Mouse (Mus musculus) frontal cortex, postnatal 10 days (tissue): ENCODE results near the gene Smarcal1.
A peak's percentile ranks its signal among the peaks of the same experiment; 100 is the strongest.

ENCODE experiments used
- DNase-seq, 2 experiments: peaks; one replicate each; pipeline ENCODE4 v3.0.0; 2022; ENCODE audit warnings: low spot score in 2 of 2, mixed read lengths in 1 of 2

Gene Smarcal1

GRCm38 (mm10) chr1:72582947-72583731 is at the start of gene Smarcal1:
Gene Smarcal1, plus strand, starts transcription at chr1:72583251.
- DNase-seq = peak; percentile 94 to 95

GRCm38 (mm10) chr1:72533439-72533838 is 49.6 kb upstream of the Smarcal1 start:
- no peak for DNase-seq

- DNase-seq = peak; percentile 37 to 50
Observed at GRCm38 (mm10) chr1:72535725-72536571, 47.1 kb upstream of the Smarcal1 start.

- peak; percentile 64 to 74 for DNase-seq
Observed at GRCm38 (mm10) chr1:72536611-72537351, 46.3 kb upstream of the Smarcal1 start, which contains the start of gene March4. Gene March4, minus strand, starts transcription at chr1:72536930.

GRCm38 (mm10) chr1:72538266-72538665 is 44.8 kb upstream of the Smarcal1 start:
- DNase-seq = no peak

GRCm38 (mm10) chr1:72550317-72550716 is 32.7 kb upstream of the Smarcal1 start:
- no peak for DNase-seq

GRCm38 (mm10) chr1:72556471-72556870 is 26.6 kb upstream of the Smarcal1 start:
- no peak for DNase-seq

- DNase-seq = no peak
Observed at GRCm38 (mm10) chr1:72558625-72559024, 24.4 kb upstream of the Smarcal1 start.

GRCm38 (mm10) chr1:72564334-72564962 is 18.6 kb upstream of the Smarcal1 start:
- DNase-seq = no peak

- no peak for DNase-seq
Observed at GRCm38 (mm10) chr1:72567056-72567455, 16.0 kb upstream of the Smarcal1 start.

GRCm38 (mm10) chr1:72568725-72569124 is 14.3 kb upstream of the Smarcal1 start:
- no peak for DNase-seq

GRCm38 (mm10) chr1:72574047-72574446 is 9.0 kb upstream of the Smarcal1 start:
- no peak for DNase-seq

GRCm38 (mm10) chr1:72574608-72575007 is 8.4 kb upstream of the Smarcal1 start:
- no peak for DNase-seq

GRCm38 (mm10) chr1:72575121-72575520 is 7.9 kb upstream of the Smarcal1 start:
- no peak for DNase-seq

GRCm38 (mm10) chr1:72577481-72577922 is 5.5 kb upstream of the Smarcal1 start:
- no peak for DNase-seq

- DNase-seq = no peak
Observed at GRCm38 (mm10) chr1:72578351-72578750, 4.7 kb upstream of the Smarcal1 start.

- no peak for DNase-seq
Observed at GRCm38 (mm10) chr1:72578806-72579205, 4.2 kb upstream of the Smarcal1 start.

- no peak for DNase-seq
Observed at GRCm38 (mm10) chr1:72583906-72584305, 855 bp downstream of the Smarcal1 start.

GRCm38 (mm10) chr1:72585971-72586875 is 3.2 kb downstream of the Smarcal1 start:
- no peak for DNase-seq

- DNase-seq = no peak
Observed at GRCm38 (mm10) chr1:72587532-72587931, 4.5 kb downstream of the Smarcal1 start.
